8 mouse cellular contexts compared by ENCODE assay signal in genomic region chr2:28446181-28446514, GRCm38 (mm10). TPM values are rescaled to one million over a fixed set of nuclear protein-coding genes. Genes with fewer than 3 reads are reported as not detected.
A peak's percentile ranks its signal among the peaks of the same experiment; 100 is the strongest.
DNase-seq lines count a peak whose midpoint lies in the region; ATAC-seq and TF ChIP-seq lines count a peak whose summit lies in the region.
"Had no signal": no experiment of that assay in that cellular context is flagged by ENCODE, and none has a peak within 500 bp of the region (broad histone marks: within the 10 kb centered on the region; RNA-seq: fewer than 3 reads in every experiment).

No protein-coding gene starts in this region.

- no peaks in the 10 kb centered on the region for H3K9me3 ChIP-seq in lung, embryonic 14.5 days (ENCODE audit: low read depth, low read length)
- H3K9me3 ChIP-seq in forebrain, embryonic 11.5 days (ENCODE audit: control insufficient read depth, low read length), result no peaks in the 10 kb centered on the region
- no peaks in the 10 kb centered on the region for H3K9me3 ChIP-seq in intestine, embryonic 16.5 days (ENCODE audit: control insufficient read depth, low read length)
- no peaks in the 10 kb centered on the region for H3K9me3 ChIP-seq in neural tube, embryonic 15.5 days (replicated peaks)

- peak; percentile 12; the same call in 1 of the 2 replicates for ATAC-seq in lung, embryonic 14.5 days (ENCODE audit: insufficient read depth)
- ATAC-seq in forebrain, embryonic 11.5 days (replicated peaks; ENCODE audit: low FRiP score), result peak; percentile 30
- peak; percentile 27; the same call in 1 of the 2 replicates for ATAC-seq in intestine, embryonic 16.5 days
- ATAC-seq in neural tube, embryonic 15.5 days (ENCODE audit: low FRiP score), result peak; percentile 60
- ATAC-seq in megakaryocyte-erythroid progenitor cell, adult 5-6 weeks (replicated peaks; ENCODE audit: low FRiP score, low TSS enrichment, poor library complexity, severe bottlenecking), result no peak

- no peaks in the 10 kb centered on the region for H3K27me3 ChIP-seq in lung, embryonic 14.5 days (ENCODE audit: insufficient read depth, low read length)
- no peaks in the 10 kb centered on the region; the same call in 1 of the 2 replicates for H3K27me3 ChIP-seq in forebrain, embryonic 11.5 days (ENCODE audit: control insufficient read depth, insufficient read depth, low read length)
- no peaks in the 10 kb centered on the region for H3K27me3 ChIP-seq in intestine, embryonic 16.5 days (replicated peaks; ENCODE audit: control insufficient read depth, insufficient read depth, low read length)
- no peaks in the 10 kb centered on the region for H3K27me3 ChIP-seq in neural tube, embryonic 15.5 days (replicated peaks)

- intact Hi-C loops in left cerebral cortex, postnatal 10 days (cut with DNase I), result no loop called here

- H3K4me1 ChIP-seq in lung, embryonic 14.5 days (ENCODE audit: insufficient read depth), result no peaks in the 10 kb centered on the region
- H3K4me1 ChIP-seq in forebrain, embryonic 11.5 days (replicated peaks; ENCODE audit: control insufficient read depth, insufficient read depth, low read length), result peaks cover 5% of the 10 kb centered on the region; the same call in 1 of the 2 replicates
- H3K4me1 ChIP-seq in intestine, embryonic 16.5 days (ENCODE audit: control insufficient read depth, insufficient read depth, low read length), result peaks cover 10% of the 10 kb centered on the region
- peaks cover 18% of the 10 kb centered on the region for H3K4me1 ChIP-seq in neural tube, embryonic 15.5 days

- peak overlapping the region; percentile 88 for H3K4me2 ChIP-seq in lung, embryonic 14.5 days
- H3K4me2 ChIP-seq in forebrain, embryonic 11.5 days (ENCODE audit: low read depth, low read length, severe bottlenecking), result peak overlapping the region; percentile 96
- peak overlapping the region; percentile 97 for H3K4me2 ChIP-seq in intestine, embryonic 16.5 days (ENCODE audit: low read depth, low read length)
- peak overlapping the region; percentile 92 for H3K4me2 ChIP-seq in neural tube, embryonic 15.5 days

- H3K36me3 ChIP-seq in lung, embryonic 14.5 days (ENCODE audit: insufficient read depth), result peaks cover 9% of the 10 kb centered on the region
- H3K36me3 ChIP-seq in forebrain, embryonic 11.5 days (ENCODE audit: control insufficient read depth, insufficient read depth, low read length), result no peaks in the 10 kb centered on the region
- H3K36me3 ChIP-seq in intestine, embryonic 16.5 days (ENCODE audit: control insufficient read depth, insufficient read depth, low read length), result no peaks in the 10 kb centered on the region
- peaks cover 14% of the 10 kb centered on the region for H3K36me3 ChIP-seq in neural tube, embryonic 15.5 days

- DNase-seq in lung, embryonic 14.5 days, result no peak
- DNase-seq in lung, postnatal 36 days, result no peak
- DNase-seq in forebrain, embryonic 11.5 days (ENCODE audit: low spot score), result no peak
- DNase-seq in left cerebral cortex, postnatal 10 days (ENCODE audit: extremely low spot score in 1 of 2, low spot score in 2 of 2), result no peak

- 7% methylated on average over 5 of the region's 5 CpGs for WGBS in lung, embryonic 14.5 days
- 10% methylated on average over 5 of the region's 5 CpGs for WGBS in forebrain, embryonic 11.5 days
- 6% methylated on average over 5 of the region's 5 CpGs for WGBS in intestine, embryonic 16.5 days
- WGBS in neural tube, embryonic 15.5 days, result 7% methylated on average over 5 of the region's 5 CpGs

- TF ChIP-seq CTCF in lung, embryonic 14.5 days (IDR thresholded peaks at IDR 0.05; ENCODE audit: low read depth), result no peak

- peak overlapping the region; percentile 73 for H3K27ac ChIP-seq in lung, embryonic 14.5 days (ENCODE audit: low read depth)
- H3K27ac ChIP-seq in forebrain, embryonic 11.5 days (ENCODE audit: low read depth, low read length), result no peak overlapping the region
- peak overlapping the region; percentile 57 for H3K27ac ChIP-seq in intestine, embryonic 16.5 days (ENCODE audit: low read length)
- H3K27ac ChIP-seq in neural tube, embryonic 15.5 days (replicated peaks), result peak overlapping the region; percentile 85

- H3K4me3 ChIP-seq in lung, embryonic 14.5 days (ENCODE audit: low read depth, low read length), result peak overlapping the region; percentile 67
- peak overlapping the region; percentile 70 for H3K4me3 ChIP-seq in forebrain, embryonic 11.5 days (ENCODE audit: low read depth, low read length)
- peak overlapping the region; percentile 73 for H3K4me3 ChIP-seq in intestine, embryonic 16.5 days (ENCODE audit: low read length)
- H3K4me3 ChIP-seq in neural tube, embryonic 15.5 days (replicated peaks), result peak overlapping the region; percentile 65

- H3K9ac ChIP-seq in lung, embryonic 14.5 days, result peak overlapping the region; percentile 80
- H3K9ac ChIP-seq in forebrain, embryonic 11.5 days (ENCODE audit: low read length), result peak overlapping the region; percentile 86
- peak overlapping the region; percentile 86 for H3K9ac ChIP-seq in intestine, embryonic 16.5 days (ENCODE audit: low read depth, low read length)
- peak overlapping the region; percentile 88 for H3K9ac ChIP-seq in neural tube, embryonic 15.5 days (replicated peaks)

RNA-seq across cellular contexts. Expression of gene Ppp1r26, which starts 0.5 kb away (rescaled TPM):
- 5.9 and 6.8 TPM in 2 replicates for polyA plus RNA-seq in lung, embryonic 14.5 days (2014; fragmentation: Nextera tagmentation; extraction: Ambion mirVana)
- polyA plus RNA-seq in forebrain, embryonic 11.5 days (2014; fragmentation: Nextera tagmentation; extraction: Ambion mirVana), result 7.4 and 7.8 TPM in 2 replicates
- polyA plus RNA-seq in intestine, embryonic 16.5 days (2015; fragmentation: Nextera tagmentation; extraction: Ambion mirVana), result 2.1 and 2.3 TPM in 2 replicates
- 12.4 and 13.9 TPM in 2 replicates for polyA plus RNA-seq in neural tube, embryonic 15.5 days (2015; fragmentation: Nextera tagmentation; extraction: Ambion mirVana)
- 10 to 100 TPM; 26.9 to 27.3 TPM for total RNA-seq in left cerebral cortex, postnatal 10 days (2021)
- 0.39 and 0.74 TPM in 2 replicates for total RNA-seq in megakaryocyte-erythroid progenitor cell, adult 5-6 weeks (2014; fragmentation: Nextera tagmentation)
- total RNA-seq in megakaryocyte-erythroid progenitor cell, adult 5-6 weeks (2017), result 1.1 and 1.5 TPM in 2 replicates

RNA-seq across cellular contexts. Expression of gene 1700007K13Rik, which starts 20.0 kb away (rescaled TPM):
- 1.3 TPM in 1 of 2 replicates, not detected in the other for polyA plus RNA-seq in lung, embryonic 14.5 days (2014; fragmentation: Nextera tagmentation; extraction: Ambion mirVana)
- 1.6 and 2.2 TPM in 2 replicates for polyA plus RNA-seq in forebrain, embryonic 11.5 days (2014; fragmentation: Nextera tagmentation; extraction: Ambion mirVana)
- 0.23 TPM in 1 of 2 replicates, not detected in the other for polyA plus RNA-seq in intestine, embryonic 16.5 days (2015; fragmentation: Nextera tagmentation; extraction: Ambion mirVana)
- 4.4 and 5.7 TPM in 2 replicates for polyA plus RNA-seq in neural tube, embryonic 15.5 days (2015; fragmentation: Nextera tagmentation; extraction: Ambion mirVana)
- total RNA-seq in left cerebral cortex, postnatal 10 days (2021), result 1 to 10 TPM; 3.2 to 3.5 TPM
- not detected in 2 replicates for total RNA-seq in megakaryocyte-erythroid progenitor cell, adult 5-6 weeks (2014; fragmentation: Nextera tagmentation)
- total RNA-seq in megakaryocyte-erythroid progenitor cell, adult 5-6 weeks (2017), result not detected in 2 replicates
- polyA plus RNA-seq: large intestine, adult 2 months had no signal

RNA-seq across cellular contexts. Expression of gene Mrps2, which starts 21.7 kb away (rescaled TPM):
- 58.5 and 59.9 TPM in 2 replicates for polyA plus RNA-seq in lung, embryonic 14.5 days (2014; fragmentation: Nextera tagmentation; extraction: Ambion mirVana)
- polyA plus RNA-seq in forebrain, embryonic 11.5 days (2014; fragmentation: Nextera tagmentation; extraction: Ambion mirVana), result 67.2 and 70.6 TPM in 2 replicates
- 61.1 and 66.9 TPM in 2 replicates for polyA plus RNA-seq in intestine, embryonic 16.5 days (2015; fragmentation: Nextera tagmentation; extraction: Ambion mirVana)
- polyA plus RNA-seq in neural tube, embryonic 15.5 days (2015; fragmentation: Nextera tagmentation; extraction: Ambion mirVana), result 51.4 and 55.5 TPM in 2 replicates
- total RNA-seq in left cerebral cortex, postnatal 10 days (2021), result 10 to 100 TPM; 38.8 to 38.9 TPM
- total RNA-seq in megakaryocyte-erythroid progenitor cell, adult 5-6 weeks (2014; fragmentation: Nextera tagmentation), result 48.2 and 49.4 TPM in 2 replicates
- 35.3 and 37.8 TPM in 2 replicates for total RNA-seq in megakaryocyte-erythroid progenitor cell, adult 5-6 weeks (2017)

RNA-seq across cellular contexts. Expression of gene Gbgt1, which starts 50.5 kb away (rescaled TPM):
- polyA plus RNA-seq in lung, embryonic 14.5 days (2014; fragmentation: Nextera tagmentation; extraction: Ambion mirVana), result 0.41 and 0.76 TPM in 2 replicates
- polyA plus RNA-seq in forebrain, embryonic 11.5 days (2014; fragmentation: Nextera tagmentation; extraction: Ambion mirVana), result 0.35 TPM in 1 of 2 replicates, not detected in the other
- 4.4 and 4.6 TPM in 2 replicates for polyA plus RNA-seq in intestine, embryonic 16.5 days (2015; fragmentation: Nextera tagmentation; extraction: Ambion mirVana)
- 1.2 and 2.1 TPM in 2 replicates for polyA plus RNA-seq in neural tube, embryonic 15.5 days (2015; fragmentation: Nextera tagmentation; extraction: Ambion mirVana)
- 1 to 10 TPM; 2.4 to 2.7 TPM for total RNA-seq in left cerebral cortex, postnatal 10 days (2021)
- total RNA-seq in megakaryocyte-erythroid progenitor cell, adult 5-6 weeks (2014; fragmentation: Nextera tagmentation), result not detected in 2 replicates
- not detected in 2 replicates for total RNA-seq in megakaryocyte-erythroid progenitor cell, adult 5-6 weeks (2017)

RNA-seq across cellular contexts. Expression of gene Gm10134, which starts 59.7 kb away (rescaled TPM):
- polyA plus RNA-seq in lung, embryonic 14.5 days (2014; fragmentation: Nextera tagmentation; extraction: Ambion mirVana), result 1.2 and 2.4 TPM in 2 replicates
- not detected in 2 replicates for polyA plus RNA-seq in forebrain, embryonic 11.5 days (2014; fragmentation: Nextera tagmentation; extraction: Ambion mirVana)
- polyA plus RNA-seq in intestine, embryonic 16.5 days (2015; fragmentation: Nextera tagmentation; extraction: Ambion mirVana), result 7.4 and 10.3 TPM in 2 replicates
- 2.1 and 3.5 TPM in 2 replicates for polyA plus RNA-seq in neural tube, embryonic 15.5 days (2015; fragmentation: Nextera tagmentation; extraction: Ambion mirVana)
- total RNA-seq in left cerebral cortex, postnatal 10 days (2021), result 1 to 10 TPM; 1.8 to 3.1 TPM
- not detected in 2 replicates for total RNA-seq in megakaryocyte-erythroid progenitor cell, adult 5-6 weeks (2014; fragmentation: Nextera tagmentation)
- not detected in 2 replicates for total RNA-seq in megakaryocyte-erythroid progenitor cell, adult 5-6 weeks (2017)
